Mouse (Mus musculus): ENCODE results near the gene Sbk2.

Gene Sbk2

GRCm38 (mm10) chr7:4953815-4954445 is 10.3 kb downstream of the Sbk2 start:
- DNase-seq (ENCODE audit: low read depth, low spot score) = no peak

GRCm38 (mm10) chr7:4950561-4951342 is 13.5 kb downstream of the Sbk2 start:
- no peak for DNase-seq (ENCODE audit: low read depth, low spot score)

- DNase-seq (ENCODE audit: low read depth, low spot score) = no peak
Observed at GRCm38 (mm10) chr7:4948386-4948785, 15.8 kb downstream of the Sbk2 start.

- no peak for DNase-seq (ENCODE audit: low read depth, low spot score)
Observed at GRCm38 (mm10) chr7:4947855-4948254, 16.4 kb downstream of the Sbk2 start.

- peak; percentile 93 for DNase-seq (ENCODE audit: low read depth, low spot score)
Observed at GRCm38 (mm10) chr7:4943223-4943815, 20.9 kb downstream of the Sbk2 start.

- DNase-seq (ENCODE audit: low read depth, low spot score) = no peak
Observed at GRCm38 (mm10) chr7:4942673-4943072, 21.5 kb downstream of the Sbk2 start.

- DNase-seq (ENCODE audit: low read depth, low spot score) = peak; percentile 82
Observed at GRCm38 (mm10) chr7:4940068-4940479, 24.1 kb downstream of the Sbk2 start.

- peak; percentile 69 for DNase-seq (ENCODE audit: low read depth, low spot score)
Observed at GRCm38 (mm10) chr7:4938456-4938855, 25.8 kb downstream of the Sbk2 start.

- no peak for DNase-seq (ENCODE audit: low read depth, low spot score)
Observed at GRCm38 (mm10) chr7:4937392-4937791, 26.8 kb downstream of the Sbk2 start.

GRCm38 (mm10) chr7:4936832-4937231 is 27.4 kb downstream of the Sbk2 start:
- no peak for DNase-seq (ENCODE audit: low read depth, low spot score)

- DNase-seq (ENCODE audit: low read depth, low spot score) = no peak
Observed at GRCm38 (mm10) chr7:4934160-4934914, 29.9 kb downstream of the Sbk2 start.

- no peak for DNase-seq (ENCODE audit: low read depth, low spot score)
Observed at GRCm38 (mm10) chr7:4933103-4933502, 31.1 kb downstream of the Sbk2 start.

GRCm38 (mm10) chr7:4928323-4928722 is 35.9 kb downstream of the Sbk2 start:
- no peak for DNase-seq (ENCODE audit: low read depth, low spot score)

- DNase-seq (ENCODE audit: low read depth, low spot score) = no peak
Observed at GRCm38 (mm10) chr7:4927711-4928110, 36.5 kb downstream of the Sbk2 start.

- DNase-seq (ENCODE audit: low read depth, low spot score) = no peak
Observed at GRCm38 (mm10) chr7:4926849-4927248, 37.4 kb downstream of the Sbk2 start.

GRCm38 (mm10) chr7:4925441-4926381 is 38.5 kb downstream of the Sbk2 start, which contains the start of gene Ssc5d:
Ssc5d (plus strand) TSS chr7:4925785.
- peak; percentile 57 for DNase-seq (ENCODE audit: low read depth, low spot score)

- peak; percentile 77 for DNase-seq (ENCODE audit: low read depth, low spot score)
Observed at GRCm38 (mm10) chr7:4924891-4925301, 39.3 kb downstream of the Sbk2 start.

- DNase-seq (ENCODE audit: low read depth, low spot score) = peak; percentile 21
Observed at GRCm38 (mm10) chr7:4924483-4924882, 39.7 kb downstream of the Sbk2 start.

- DNase-seq (ENCODE audit: low read depth, low spot score) = no peak
Observed at GRCm38 (mm10) chr7:4923586-4924364, 40.4 kb downstream of the Sbk2 start.

All from mesoderm, embryonic 11.5 days (tissue).